Mouse (Mus musculus): ENCODE data around the gene Gm21256.
"Not testable (repeated sequence)": the region's sequence is repeated elsewhere in the genome, so short reads cannot be mapped to it uniquely, and the experiment has no call there.

Gm21256 gene

DNA sequence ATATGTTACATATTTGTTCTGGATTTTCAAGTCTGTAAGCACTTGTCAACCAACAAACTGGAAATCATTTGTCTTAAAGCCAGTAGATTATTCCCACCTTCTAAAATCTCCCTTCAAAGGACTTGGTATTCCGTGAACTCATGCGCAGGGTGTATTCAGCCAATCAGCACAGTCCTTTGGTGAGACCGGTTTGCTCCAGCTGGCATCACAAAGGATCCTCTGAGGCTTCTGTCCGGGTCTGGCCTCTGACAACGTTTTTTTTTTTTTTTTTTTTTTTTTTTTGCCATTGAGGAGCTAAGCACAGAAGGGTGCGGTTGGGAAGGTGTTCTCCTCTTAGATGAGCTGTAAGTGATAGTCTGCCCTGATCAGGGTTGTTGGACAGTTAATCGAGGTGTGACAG, at the start of gene Gm21256:
Gene Gm21256, plus strand, starts transcription at position 301 of the 400 bp plus-strand sequence.
- not testable (repeated sequence) for DNase-seq (ENCODE audit: low read depth)

Data from fibroblast of lung, adult 2 months (primary cell).